Mouse (Mus musculus): ENCODE measurements at regions not wholly inside any gene's neighbourhood (a gene's known extent, or its start where the extent isn't known, plus 50 kb on each side); places are given as distances from the start of the nearest gene placed in this dataset.

DNA sequence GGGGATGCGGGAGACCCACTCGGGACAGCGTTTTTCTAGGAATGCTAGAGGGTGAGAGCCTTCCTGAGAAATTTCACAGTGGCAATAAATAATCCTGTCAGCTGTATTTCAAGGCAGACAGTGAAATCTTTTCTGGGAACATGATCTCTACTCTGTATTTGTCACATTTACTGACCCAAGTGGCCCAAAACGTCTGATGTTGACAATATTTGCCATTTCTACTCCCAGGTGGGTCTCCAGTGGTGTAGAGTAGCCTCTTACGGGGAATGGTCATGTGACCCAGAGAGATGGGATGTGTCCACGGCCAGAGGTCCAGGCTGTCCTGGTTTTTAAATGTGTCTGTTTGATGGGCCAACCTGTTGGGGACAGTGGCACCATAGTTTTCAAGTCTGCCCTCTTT lies 183.5 kb downstream of the Pten start:
- DNase-seq (ENCODE audit: low spot score): no peak

DNA sequence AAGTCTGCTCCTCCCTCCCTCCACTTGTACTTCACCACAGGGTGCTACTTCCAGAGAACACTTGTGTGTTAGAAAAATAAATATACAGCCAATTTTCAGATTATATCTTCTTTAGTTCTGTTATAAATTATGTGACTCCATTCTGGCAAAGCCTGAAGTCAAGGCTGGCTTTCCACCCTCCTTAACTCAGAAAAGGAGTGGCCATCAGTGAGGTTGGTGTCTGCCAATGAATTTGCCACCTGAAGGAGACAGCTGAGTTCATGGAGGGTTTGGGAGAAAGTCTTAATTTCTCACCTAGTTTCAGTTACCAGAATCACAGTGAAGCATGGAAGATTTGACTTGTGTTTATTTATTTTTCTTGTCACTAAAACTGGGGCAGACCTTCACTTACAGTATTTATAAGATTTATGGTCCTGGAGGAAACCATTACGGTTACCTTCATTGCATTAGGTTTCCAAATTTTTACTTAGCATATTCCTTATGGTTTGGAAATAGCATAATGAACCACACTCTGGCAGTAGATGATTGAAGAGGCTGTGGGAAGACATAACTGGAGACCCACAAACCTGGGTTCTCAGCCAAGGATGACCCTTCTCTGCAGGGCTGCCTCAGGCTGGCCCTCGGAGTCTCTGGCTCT lies 186.4 kb downstream of the Pten start:
- no peak for DNase-seq (ENCODE audit: low spot score)

DNA sequence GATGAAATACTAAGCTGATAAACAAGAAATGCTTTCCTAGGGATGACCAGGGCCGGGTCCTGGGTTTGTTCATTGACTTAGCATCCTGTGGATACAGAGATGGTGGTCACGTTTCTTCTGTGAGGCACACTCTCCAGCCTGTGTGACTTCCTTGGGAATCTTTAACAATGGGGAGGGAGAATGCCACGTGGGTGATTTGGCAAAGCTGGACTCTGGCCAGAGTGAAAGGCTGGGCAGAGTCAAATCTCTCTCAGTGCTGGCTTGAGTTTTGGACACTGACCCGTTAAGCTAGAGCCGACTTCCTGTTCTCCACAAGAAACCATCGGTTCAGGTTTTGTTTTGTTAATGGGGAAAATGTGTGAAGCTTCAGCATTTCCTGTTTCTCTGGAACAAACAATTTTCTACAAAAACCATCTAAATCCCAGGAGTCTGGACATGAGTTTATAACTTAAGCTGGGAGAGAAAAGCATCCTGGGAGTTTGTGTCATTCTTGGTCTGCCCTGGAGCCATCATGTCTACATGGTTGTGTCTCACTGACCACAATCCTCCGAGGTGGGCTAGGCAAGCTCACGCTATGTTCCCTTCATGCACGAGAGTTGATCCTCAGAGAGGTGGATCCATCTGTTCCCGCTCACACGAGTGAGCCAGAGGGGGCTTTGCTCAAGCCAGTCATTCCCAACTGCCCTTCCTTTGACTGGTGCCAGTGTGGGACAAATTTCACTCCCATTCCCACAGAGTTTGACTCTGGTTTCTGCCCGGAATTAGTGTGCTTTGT lies 190.0 kb downstream of the Pten start:
- DNase-seq (ENCODE audit: low spot score): no peak

DNA sequence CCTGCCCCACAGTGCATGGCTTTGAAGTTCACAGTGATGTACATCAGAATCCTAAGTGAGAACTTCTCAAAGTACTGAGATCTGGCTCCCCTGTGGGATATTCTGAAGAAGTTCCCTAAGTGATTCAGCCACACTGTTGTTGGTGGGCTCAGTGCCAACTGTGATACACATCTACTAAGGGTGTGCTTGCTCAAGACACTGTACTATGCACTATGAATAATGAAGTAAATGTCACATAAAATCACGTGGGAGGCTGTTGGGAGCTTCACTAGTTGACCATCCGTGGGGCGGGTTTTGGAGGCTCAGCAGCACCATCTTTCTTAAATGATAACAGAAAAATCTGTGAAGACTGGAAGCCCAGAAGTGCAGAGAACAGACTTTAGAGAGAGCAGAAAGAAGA lies 193.0 kb downstream of the Pten start:
- DNase-seq (ENCODE audit: low spot score): peak; percentile 50

DNA sequence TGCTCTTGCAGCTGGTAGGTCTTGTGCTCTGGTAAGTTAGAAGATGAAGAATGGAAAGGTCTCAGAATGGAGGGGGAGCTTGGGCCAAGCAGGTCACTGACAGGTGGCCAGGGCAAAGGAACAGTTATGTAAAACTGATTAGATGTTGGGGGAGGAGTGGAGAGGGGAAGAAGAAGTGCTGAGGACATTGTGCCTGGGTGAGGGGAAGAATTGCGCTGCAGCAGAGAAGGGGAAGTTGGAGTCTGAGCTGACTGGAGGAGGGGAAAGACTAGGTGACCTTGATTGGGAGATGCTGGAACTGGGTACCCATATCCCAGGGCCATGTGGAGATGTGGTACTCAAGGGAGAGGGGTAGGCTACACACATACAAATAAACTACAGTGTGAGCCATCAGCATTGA lies 193.5 kb downstream of the Pten start:
- no peak for DNase-seq (ENCODE audit: low spot score)

DNA sequence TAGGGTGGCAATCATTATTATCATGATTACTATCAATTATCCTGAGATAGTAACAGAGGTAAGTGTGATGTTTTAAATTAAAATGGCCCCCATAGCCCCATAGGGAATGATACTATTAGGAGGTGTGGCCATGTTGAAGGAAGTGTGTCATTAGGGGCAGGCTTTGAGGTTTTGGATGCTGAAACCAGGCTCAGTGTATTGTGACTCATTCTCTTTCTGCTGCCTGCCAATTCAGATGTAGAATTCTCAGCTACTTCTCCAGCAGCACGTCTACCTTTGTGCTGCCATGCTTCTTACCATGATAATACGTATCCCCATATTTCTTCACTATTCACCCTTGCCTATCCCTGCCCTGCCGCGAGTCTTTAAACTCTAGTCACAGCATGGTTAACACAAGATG lies 195.1 kb downstream of the Pten start:
- no peak for DNase-seq (ENCODE audit: low spot score)

DNA sequence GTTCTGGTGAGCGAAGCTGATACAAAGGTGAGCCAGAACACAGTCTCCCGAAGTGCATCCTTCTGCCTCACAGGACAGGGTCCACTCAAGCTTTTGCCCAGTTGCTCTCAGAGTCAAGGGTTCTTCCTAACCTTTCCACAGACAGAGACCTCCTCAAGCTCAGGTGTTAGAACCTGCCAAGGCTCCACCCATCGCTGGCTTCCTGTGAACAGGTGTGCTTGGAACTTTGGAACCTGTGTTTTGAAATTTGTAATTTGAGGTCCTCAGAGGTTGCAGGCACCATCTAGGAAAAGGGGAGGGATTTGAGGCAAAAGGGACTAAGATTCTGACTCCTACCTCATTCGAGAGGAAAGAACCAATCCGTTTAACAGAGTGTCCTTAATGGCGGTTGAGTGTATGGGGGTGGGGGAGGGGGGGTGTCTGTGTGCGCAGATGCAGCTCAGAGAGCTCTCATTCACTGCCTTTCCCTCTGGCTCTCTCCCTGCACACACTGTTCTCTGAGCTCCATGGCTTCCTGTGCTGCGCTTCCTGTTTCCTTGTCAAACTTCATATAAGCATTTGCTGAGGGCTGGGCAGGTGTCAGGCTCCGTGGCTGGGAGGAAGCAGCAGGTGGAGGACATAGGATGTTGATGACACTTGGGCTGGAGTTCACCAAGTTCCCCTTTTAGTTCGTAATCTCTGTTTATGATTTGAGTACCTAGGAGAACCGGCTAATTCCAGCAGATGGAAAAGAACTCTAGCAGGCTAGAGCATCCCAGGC lies 195.8 kb downstream of the Pten start:
- no peak for DNase-seq (ENCODE audit: low spot score)

DNA sequence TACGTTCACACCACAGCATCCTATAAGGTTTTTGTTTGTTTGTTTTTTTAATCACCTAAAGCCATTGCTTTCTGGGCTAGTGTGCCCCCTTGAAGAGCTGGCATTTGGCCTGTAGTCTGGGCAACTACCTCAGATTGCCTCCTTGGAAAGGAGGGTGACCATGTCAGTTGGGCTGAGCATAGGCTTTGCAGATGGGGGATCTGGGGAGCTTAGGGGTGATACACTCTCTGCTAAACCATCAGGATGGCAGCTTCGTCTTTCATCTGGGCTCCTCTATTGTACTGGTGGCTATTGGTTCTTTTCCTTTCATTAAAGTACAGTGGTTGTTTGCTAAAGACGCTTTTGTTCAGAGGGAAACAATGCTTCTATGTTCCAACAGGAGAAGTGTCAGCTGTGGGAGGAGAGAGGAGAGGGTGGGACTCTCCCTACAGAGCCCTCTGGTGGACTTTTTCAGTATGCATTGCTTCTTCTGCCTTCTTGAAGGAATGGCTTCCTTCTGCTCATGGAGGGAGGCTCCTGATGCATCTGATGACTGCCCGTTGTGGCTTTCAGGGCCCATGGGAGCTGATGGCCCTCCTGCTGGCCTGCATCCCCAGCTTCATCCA lies 196.8 kb downstream of the Pten start:
- peak; percentile 51 for DNase-seq (ENCODE audit: low spot score)

DNA sequence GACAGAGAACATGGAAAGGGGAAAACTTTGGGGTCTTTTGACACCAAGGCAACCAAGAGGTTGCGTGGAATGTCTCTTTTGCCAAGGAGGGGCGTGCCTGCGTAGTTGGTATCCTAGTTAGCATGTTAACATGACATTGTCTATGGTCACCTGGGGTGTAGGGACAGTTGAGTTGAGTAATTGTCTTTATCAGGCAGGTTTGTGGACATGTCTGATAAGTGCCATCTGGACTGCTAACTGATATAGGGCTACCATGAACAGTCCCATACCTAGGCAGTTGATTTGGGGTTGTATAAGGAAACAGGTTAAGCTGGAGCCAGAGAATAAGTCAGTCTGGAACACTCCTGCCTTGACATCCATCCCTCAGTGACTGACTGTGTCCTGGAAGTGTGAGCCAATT lies 197.6 kb downstream of the Pten start:
- DNase-seq (ENCODE audit: low spot score): no peak

DNA sequence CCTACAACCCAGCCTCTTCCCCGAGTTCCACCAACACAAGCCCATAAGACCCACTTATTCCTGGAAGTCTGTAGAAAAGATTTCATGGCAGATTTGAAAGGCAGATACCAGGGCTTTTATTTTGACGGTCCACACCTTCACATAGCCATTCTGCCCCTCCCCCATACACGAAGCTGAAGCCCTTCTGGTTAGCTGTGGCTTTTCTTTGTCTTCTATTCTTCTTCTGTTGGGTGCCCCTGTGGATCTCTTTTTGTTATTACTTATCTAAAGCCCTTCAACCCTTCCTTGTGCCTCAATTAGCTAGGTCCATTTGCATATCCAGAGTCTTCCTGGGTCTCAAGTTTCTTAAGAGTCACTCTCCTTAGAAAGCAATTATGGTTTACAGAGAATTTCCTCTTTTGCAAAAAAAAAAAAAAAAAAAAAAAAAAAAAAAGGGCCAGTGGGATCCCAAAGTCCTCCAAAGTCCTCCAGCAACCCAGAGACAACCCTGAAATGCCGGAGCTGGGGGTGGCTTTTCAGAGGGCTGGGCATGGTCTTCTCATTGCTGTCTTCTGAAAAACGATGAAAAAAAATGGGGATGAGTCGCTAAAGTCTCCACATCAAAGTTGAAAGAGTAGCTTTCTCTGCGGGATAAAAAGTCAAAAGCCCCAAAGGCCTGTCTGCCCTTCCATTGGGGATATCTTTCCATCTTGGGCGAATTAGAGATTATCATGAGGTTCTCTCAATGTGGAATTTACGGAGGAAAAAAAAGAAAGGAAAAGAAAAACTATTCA lies 199.0 kb downstream of the Pten start:
- DNase-seq (ENCODE audit: low spot score): no peak

DNA sequence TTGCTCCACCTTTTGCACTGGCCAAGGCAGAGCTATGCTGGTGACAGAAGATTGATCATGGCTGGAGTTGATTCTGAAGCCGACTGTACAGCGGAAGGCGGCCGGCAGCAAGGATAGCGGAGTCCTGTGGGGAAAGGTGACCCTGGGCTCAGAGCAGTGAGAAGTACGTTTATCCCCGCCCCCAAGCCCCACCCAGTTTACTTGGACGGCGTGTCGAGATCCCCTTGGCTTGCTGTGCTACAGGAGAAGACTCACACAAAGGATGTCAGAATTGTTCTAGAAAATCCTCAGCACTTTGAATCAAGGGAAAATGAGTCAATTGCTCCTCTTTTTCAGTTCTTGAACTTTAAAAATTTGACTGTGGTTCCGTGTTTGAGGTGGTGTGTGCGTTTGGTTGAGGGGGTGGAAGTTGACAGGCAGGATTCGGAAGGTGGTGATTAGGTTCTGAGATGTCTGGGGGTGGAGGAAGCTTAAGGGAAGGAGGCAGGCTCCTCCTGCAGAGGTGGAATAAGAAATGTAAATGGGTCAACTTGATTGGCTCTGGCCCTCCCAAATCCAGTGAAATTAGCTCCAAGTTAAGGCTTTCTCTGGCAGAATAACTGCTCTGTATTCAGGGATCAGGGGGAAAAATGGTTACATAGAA lies 199.7 kb downstream of the Pten start:
- no peak for DNase-seq (ENCODE audit: low spot score)

DNA sequence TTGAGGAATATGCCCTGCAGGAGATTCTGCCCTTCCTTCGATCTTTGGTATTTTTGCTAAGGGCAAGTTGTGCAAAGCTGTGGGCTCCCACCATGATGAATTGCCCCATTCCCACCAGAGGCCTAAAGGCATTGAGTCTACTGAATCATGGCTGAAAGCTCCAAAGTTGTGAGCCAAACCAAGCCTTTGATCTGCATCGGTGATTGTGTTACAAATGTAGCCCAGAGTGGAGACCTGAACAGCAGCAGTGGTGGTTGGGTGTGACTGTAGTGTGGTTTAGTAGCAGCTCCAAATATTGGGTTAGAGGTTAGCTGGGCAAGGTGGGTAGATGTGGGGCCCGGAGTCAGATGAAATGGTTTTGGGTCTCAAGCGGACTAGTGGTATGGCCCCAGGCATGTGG lies 201.0 kb downstream of the Pten start:
- DNase-seq (ENCODE audit: low spot score): no peak

DNA sequence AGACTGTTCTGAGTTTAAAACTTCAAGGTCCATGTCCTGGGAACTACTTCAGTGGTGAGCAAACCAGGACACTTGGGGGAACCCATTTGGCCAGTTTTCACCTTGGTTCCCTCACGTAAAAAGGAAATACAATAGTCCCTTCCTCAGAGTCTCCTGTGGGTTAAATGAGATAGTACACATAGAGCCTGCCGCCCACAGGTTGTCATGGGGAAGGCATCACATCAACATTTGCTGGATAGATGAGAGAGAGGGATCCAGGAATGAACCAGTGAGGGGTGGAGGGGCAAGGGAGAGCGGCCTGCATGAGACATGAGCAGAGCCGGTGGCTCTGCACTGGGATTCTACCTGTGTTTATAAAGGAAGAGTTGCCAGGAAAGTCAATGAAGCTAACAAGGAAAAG lies 201.5 kb downstream of the Pten start:
- no peak for DNase-seq (ENCODE audit: low spot score)

DNA sequence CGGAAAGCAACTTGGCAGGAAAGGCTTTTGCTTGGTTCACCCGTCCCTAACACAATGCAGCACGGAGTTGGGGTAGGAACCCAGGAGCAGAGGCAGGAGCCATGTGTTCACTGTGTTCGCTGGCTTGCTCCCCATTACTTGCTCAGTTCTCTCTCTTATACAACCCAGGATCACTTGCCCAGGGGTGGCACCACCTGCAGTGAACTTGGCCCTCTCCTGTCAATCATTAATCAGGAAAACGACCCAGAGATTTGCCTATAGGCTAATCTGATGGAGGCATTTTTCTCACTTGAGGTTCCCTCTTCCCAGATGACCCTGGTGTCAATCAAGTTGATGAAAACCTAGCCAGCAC lies 202.5 kb downstream of the Pten start:
- DNase-seq (ENCODE audit: low spot score): no peak

DNA sequence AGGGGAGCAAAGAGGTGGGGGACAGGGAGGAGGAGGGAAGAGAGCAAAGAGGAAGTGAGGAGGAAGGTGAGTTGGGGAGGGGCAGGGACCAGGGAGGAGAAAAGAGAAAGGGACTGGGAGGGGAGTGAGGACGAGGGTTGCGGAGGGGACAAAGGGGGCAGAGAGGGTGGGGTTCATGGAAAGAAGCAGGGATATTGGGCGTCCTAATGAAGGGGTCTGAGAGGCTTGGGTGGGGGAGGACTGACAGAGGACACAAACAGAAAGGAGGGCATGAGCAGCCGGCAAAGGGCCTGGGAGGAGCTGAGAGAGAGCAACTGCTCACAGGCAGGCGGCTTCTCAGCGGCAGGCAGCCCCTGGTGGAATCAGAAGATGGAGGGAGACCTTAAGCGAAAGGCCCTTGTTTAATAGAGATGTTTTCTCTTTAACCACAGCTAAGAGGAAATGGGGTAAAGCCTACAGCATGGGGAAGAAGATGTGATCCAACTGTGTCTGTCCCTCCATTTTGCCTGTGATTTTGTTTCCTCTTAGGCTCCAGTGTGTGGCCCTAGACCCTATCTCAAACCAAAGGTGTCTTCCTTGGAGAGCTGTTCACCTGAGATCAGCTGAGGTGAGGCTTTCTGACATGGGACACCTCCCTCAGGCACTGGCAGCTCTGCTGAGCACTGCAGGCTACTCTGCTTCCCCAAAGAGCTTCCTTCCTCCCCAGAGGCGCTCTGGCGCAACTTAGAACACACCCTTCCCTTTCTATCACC lies 203.1 kb downstream of the Pten start:
- DNase-seq (ENCODE audit: low spot score): no peak

DNA sequence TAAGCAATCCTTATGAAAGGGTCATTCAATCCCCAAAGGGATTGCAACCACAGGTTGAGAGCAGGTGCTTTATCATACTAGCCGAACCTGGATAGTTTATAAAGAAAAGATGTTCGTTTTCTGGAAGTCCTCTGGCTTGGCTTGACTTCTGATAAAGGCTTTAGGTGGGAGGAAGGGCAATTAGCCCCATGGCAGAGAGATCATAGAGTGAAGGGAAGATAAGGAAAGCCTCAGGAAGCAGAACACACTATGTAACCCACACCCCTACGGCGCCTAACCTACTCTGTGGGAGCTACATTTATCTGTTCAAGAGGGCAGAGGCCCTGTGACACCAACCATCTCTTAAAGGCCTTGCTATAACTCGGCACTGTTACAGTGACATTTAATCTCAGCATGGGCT lies 204.2 kb downstream of the Pten start:
- no peak for DNase-seq (ENCODE audit: low spot score)

DNA sequence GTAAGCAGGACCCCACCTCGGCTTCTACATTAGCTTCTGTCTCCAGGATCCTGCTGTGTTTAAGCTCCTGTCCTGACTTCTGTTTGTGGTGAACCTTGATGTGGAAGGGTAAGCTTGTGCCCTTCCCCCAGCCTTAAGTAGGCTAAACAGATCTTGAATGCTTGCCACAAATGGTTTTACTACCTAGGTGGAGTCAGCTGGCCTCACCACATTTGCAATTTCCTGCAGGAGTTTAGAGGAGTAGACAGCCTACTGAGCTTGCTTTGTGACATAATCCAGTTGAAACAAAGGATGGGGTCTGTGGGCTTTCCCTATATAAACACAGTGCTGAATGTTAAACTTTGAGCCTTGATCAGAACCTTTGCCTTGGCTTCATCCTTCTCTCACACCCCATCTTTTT lies 206.7 kb downstream of the Pten start:
- DNase-seq (ENCODE audit: low spot score): no peak

DNA sequence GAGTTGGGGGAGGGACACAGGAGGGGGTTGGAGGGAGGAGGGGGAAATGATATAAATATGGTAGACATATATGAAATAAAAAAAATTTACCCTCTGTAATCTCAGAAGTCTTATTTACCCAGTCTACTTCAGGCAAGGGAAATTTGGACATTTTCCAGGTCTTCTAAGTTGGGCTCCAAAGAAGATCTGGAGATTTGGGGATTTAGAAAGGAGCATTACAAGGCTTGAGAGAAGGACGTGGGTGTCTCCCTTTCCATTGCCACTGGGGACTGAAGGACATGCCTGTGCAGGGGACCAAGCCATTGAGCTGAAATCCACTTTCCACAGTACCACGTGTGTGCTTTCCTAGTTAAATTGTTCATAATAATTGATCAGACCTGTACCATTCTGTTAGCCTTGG lies 208.2 kb downstream of the Pten start:
- no peak for DNase-seq (ENCODE audit: low spot score)

DNA sequence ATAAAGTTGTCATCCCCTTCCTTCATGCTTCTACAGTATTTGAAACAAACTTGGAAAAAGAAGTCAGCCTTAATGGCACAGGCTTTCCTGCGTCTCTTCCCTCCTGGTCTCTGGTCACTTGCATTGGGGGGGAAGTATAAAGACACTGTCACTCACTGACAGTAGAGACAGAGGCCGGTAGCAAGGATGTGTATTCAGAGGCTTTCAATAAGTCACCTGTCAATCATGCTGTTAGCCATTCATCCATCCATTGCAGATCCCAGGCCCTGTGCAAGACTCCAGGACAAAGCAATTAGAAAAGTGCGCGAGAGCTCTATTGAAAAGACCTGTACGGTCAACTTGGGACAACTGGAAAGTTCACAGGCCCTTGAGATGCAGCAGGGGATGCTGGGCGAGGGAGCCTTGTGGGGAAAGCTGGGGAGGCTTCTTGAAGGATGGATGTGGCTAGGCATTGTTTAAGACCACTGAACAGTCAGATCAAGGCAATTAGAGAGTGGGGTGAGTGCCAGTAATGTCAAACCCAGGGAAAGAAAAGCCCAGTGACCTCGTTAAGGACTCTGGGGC lies 212.0 kb downstream of the Pten start:
- no peak for DNase-seq (ENCODE audit: low spot score)

DNA sequence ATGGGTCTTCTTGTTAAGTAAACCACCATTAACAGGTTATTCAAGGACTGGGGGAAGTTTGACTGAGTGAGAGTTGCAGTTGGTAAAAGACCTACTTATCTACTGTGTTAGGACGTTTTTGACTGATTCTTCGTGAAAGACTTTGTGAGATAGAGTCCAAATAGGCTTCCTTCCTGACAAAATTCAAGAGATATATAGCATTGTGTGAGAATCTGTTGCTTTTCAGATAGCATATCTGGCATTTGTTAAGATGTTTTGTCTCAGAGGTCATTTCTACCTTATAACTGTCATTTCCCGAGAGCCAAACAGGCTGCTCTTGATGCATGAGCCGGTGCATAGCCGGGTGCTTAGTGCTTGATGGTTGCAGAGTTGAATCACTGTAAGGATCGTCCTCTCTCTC lies 214.8 kb downstream of the Pten start:
- DNase-seq (ENCODE audit: low spot score): no peak

DNA sequence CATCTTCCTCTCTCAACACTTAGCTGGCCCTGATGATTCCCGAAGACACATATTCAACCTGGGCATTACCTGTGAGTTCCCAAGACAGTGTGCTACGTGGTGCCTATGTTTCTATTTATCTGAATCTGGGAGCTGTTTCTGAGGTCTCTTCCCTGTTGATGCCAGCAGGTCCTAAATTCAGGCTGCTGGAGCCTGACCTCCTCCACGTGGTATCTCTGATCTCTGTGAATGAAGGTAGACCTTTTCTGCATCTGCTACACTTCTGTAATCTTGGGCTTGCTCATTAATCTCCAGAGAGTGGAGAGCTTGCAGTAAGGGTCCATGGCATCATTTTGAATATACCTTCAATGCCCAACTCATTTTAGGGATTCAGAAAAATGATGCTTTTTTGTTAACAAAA lies 215.8 kb downstream of the Pten start:
- DNase-seq (ENCODE audit: low spot score): no peak

All from MN1 (cell line).